Mouse (Mus musculus) adrenal gland, postnatal 14 days (tissue): Measurements from ENCODE around the gene Pde4d. TPM values are rescaled to one million over a fixed set of nuclear protein-coding genes. Genes with fewer than 3 reads are reported as not detected.

ENCODE experiments used
- DNase-seq: peaks from one replicate; pipeline ENCODE4 v3.0.0; 2021; ENCODE audit warnings: mixed read lengths
- microRNA-seq, 2 experiments: library from miRNA; unstranded; fragments of <30 nt; microRNA quantifications; one replicate each; pipeline ENCODE4 v1.2.0; 2021
- total RNA-seq: library from RNA; stranded (reverse); gene quantifications from 2 replicates; pipeline ENCODE4 v1.2.3, GENCODE M21; 2021

Gene Pde4d
- total RNA-seq, 1 experiment from 2014 or later: 67.1 TPM

DNA sequence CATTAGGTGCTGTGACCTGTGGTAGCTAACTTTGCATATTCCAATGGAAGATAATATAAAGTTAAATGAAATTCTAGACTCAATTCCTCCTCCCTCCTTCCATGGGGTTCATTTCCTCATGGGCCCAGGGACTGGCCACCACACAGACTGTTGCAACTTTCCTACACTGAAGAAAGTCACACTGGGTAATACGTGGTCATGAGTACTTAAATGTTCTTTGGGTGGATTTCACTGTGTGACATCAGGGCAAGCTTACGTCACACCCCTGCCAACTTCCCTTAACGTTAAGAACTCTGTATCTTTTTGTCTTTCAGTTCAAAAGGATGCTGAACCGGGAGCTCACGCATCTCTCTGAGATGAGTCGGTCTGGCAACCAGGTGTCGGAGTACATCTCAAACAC, 1483.8 kb downstream of the Pde4d start:
- DNase-seq: no peak

DNA sequence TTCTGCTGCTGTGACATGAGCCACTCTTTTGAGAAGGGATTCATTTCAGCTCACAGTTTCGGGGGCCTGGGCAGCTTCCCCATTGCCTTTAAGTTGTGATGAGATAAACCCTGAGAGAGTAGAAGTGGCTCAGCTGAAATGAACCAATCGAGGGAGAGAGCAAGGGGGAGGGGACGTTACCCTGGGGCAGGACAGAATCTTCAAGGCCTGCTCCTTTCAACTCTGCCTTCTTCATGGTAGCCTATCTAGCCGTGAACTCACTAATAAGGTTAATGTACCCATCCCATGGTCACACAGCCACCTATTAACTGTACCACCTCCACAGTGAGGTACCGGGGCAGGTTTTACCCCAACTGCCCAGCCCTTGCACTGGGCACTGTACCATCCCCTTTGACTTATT, 1487.1 kb downstream of the Pde4d start:
- no peak for DNase-seq

DNA sequence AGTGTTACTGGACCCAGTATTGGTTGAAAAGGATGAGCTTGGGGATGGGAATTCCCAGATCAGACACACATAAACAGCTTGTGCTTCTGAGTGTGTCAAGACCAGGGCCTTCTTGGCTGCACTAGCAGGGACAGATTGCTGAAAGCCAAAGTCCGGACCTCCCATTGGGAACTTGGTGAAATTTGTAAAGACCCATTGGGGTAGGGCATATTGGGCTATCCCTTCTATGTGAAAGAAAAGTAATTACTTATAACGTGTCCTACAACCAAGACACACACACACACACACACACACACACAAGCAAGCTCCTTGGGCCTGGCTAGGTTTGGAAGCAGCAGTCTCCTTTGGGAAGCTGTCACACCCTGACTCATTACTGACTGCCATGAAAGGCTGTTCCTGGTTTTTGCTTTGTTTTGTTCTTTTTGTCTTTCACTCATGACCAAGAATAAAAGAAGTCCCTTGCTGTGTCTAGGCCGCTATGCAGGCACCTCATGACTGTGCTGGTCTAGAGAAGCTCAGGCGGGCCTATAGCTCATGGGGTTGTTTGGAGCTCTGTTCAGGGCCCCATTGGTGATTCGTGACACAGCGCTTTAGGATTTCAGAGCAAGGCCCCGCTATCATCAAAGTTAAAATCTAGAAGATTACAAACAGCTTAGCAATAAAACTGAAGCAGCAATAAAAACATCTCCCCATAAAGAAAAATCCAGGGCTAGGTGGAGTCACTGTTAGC, 1495.2 kb downstream of the Pde4d start:
- no peak for DNase-seq

DNA sequence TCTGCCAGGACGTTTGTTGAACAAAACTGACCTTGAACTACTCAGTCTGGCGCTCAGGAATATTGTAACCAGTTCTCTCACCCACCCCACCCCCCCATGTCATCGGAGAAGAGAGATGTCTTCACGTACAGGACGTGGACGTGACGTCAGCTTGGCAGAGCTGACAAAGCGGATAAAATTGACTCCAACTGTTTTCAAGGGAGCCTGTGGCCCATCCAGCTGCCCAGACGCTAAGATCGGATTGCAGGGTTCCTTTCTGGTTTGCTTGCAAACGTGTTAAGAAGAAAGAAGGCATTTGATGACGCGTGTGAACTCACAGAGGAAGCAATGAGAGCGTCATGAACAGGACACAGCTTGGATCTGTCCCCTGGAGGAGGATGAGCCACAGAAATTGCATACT, 1501.7 kb downstream of the Pde4d start:
- DNase-seq: peak; percentile 68

DNA sequence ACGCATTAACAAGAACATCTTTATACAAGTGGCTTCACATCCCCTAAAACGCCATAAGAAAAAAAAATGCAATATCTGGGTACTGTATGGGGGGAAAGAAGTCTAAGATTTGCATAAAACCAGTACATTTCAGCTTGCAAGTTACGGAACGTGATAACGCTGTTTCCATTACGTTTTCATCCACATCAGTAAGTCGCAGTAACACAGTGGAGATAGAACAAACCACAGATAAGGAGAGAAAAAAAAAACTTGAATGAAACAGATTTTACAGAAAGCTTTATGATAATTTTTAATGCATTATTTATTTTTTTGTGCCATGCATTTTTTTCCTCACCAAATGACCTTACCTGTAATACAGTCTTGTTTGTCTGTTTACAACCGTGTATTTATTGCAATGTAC, 1504.4 kb downstream of the Pde4d start:
- no peak for DNase-seq

DNA sequence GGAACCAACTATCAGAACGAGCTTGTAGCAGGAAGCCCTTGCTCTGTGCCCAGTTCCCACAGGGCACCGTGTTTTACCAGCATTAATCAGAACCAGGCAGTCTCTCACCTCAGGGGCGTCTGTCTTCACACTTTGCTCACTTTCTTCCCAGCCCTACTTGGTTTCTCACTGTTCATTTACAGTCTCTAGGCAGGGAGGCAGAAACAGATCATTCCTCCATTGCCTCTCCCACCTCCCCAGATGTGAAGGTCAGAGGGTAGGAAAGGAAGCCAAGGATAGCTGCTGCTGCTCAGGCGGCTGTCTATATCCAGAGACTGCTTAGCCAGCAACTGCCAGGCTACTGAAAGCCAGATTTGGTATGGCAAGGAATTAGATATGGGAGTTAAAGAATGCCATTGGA, 1508.2 kb downstream of the Pde4d start:
- no peak for DNase-seq

DNA sequence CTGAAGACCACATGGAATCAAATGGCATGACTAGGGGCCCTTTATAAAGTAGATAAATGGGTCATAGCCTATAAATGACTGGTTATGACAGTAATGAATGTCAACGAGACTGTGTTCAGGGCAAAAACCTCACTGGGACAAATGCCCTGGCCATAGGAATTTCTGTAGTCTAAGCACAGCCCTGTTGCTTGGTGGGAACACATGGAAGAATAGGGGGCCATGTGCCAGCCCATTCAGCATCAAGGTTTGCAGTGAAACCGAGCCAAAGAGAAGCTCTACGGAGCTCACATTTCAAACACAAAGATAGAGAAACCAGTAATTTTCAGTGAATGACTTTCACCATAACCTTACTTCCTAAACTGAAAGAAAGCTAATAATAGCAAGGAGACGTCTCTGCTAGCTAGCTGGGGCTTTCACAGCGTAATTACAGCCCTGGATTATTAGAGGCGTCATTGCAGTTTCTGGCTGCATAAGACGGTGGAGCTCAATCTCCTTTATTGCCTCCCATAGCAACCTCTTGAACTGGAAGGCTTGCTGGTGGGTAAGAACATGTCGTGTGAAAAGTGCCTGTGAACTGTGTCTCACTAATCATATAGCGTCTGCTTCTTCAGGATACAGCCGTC, 1533.2 kb downstream of the Pde4d start:
- no peak for DNase-seq

DNA sequence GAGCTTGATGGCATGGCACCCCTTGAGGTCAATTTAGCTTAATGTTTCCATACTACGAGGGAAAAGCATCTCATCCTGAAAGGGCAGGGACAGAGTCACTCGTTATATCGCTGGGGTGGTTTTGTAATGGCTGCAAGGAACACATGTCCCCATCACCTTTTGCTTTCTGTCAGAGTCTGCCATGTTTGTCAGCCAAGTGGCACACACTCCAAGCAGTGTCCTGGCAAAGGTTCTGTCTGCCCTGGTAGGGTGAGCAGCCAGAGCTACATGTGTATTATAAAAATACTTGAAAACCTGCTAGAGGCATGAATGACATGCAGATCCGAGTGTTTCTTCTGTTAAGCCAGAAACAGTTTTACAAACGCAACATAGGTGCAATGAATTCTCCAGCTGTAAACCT, 1535.7 kb downstream of the Pde4d start:
- peak; percentile 52 for DNase-seq

DNA sequence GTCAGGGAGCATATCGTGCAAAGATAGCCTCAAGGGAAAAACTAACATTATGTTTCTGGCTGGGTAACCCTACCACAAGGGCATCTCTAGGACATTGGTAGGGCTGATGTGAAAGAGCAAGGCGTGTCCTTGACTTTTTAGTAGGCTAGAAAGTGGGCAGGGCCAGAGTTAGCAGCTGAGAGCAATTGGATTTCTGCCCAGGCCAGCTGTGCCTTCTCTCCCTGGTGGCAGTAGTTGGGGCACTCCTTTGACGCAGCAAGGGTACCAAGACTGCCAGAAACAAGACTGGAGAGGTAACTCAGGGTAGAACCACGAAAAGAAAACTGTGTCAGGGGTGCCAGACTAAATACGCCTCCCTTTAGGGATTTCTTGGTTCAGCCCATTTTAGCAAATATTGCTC, 1536.1 kb downstream of the Pde4d start:
- DNase-seq: peak; percentile 84

DNA sequence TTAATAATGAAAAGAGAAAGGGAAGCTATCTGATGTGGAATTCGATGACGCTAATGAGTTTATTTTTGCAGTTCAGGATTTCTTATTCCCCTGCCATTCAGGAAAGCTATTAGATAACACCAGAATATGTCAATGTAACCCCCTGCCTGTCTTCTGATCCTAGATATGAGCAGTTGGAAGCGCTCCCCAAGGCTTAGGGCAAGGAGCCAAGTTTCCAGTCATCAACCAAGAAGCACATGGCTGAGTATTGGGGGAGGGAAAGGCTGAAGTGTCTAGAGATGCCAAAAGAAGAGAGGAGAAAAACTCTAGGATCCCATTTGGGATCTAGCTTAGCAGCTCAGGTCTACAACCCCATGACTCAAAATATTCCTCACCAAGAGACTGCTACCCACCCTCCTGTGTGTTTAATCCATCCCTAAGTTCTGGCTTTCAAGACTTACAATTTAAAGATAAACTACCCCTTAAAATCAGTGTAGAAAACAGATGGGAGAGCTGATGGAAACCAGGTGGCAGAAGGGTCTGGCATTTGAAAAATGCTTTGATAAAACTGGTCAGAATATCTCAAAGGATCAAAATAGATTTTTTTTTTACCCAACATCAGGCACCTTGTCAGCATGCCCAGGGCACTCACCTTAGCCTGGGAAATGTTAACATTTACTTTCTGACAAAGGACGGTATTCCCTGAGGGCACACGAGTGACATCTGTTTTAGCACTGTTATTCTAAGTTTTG, 1543.2 kb downstream of the Pde4d start:
- DNase-seq: peak; percentile 91

DNA sequence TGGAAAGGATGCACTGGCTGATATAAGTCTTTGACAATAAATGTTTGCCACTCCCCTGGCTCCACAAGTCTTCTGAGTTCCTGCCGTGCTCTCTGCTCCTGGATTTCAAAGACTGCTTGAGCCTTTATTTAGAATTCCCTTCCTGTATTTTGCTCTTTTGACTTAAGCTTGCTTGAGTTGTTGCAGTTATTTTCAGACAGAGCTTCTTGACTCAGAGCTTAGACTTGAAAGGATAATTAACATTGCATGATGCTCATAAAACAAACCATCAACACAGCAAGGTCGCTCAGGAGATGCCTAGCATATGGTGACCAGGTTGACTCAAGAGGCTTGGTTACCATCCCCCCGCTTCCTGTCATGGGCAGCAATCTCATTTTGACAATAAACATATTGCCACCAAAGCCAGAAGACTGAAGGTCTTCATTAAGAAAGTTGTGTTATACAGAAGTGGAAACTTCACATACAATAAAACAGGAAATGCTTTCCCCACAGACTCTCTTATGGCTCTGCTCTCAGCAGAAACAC, 1544.6 kb downstream of the Pde4d start:
- DNase-seq: no peak

DNA sequence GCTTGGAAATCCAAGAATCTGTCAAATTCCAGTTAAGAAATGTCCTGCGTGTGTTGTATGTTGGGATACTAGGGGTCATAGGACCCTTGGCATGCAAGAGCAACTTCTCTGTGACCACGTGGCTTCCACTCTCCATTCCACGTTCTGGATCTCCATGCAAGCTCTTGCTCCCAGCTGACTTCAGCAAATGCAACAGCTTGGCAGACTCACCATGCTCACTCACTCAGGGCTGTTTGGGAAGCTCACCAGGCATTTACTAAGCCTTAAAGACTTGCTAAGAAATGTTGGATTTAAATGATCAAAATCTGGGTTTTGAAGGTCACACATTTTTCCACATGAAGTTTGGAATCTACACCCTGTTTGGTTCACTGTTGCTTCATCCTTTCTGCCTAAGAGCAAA, 1552.3 kb downstream of the Pde4d start:
- DNase-seq: peak; percentile 21

Small RNA genes lying within 50 kb of the gene (microRNA-seq; reads per million reads assigned to microRNA genes)
- gene Mir1904 (0 reads per million in 2 experiments), gene Mir582 (4.6 to 5.5 reads per million in 2 experiments)

Other genes starting within 250 kb of the Pde4d start
- 3.2 and 3.5 TPM in 2 replicates for gene Elovl7, start 235.5 kb upstream of the Pde4d start, total RNA-seq
- gene Depdc1b, start 133.6 kb upstream of the Pde4d start, total RNA-seq: 3.8 and 3.9 TPM in 2 replicates